Comparison of ENCODE assay signal across 10 mouse cellular contexts in genomic region chrX:73767267-73767666, GRCm38 (mm10). TPM values are rescaled to one million over a fixed set of nuclear protein-coding genes. Genes with fewer than 3 reads are reported as not detected.
A peak's percentile ranks its signal among the peaks of the same experiment; 100 is the strongest.
DNase-seq lines count a peak whose midpoint lies in the region; ATAC-seq and TF ChIP-seq lines count a peak whose summit lies in the region.
"Had no signal": no experiment of that assay in that cellular context is flagged by ENCODE, and none has a peak within 500 bp of the region (broad histone marks: within the 10 kb centered on the region; RNA-seq: fewer than 3 reads in every experiment).

No protein-coding gene starts in this region.

- no peak overlapping the region for H3K9ac ChIP-seq in intestine, postnatal 0 days (ENCODE audit: low read depth, low read length)
- no peak overlapping the region for H3K9ac ChIP-seq in intestine, embryonic 16.5 days (ENCODE audit: low read depth, low read length)
- no peak overlapping the region for H3K9ac ChIP-seq in lung, postnatal 0 days (replicated peaks; ENCODE audit: low read depth)
- H3K9ac ChIP-seq: hindbrain, embryonic 15.5 days had no signal

- no peaks in the 10 kb centered on the region for H3K36me3 ChIP-seq in intestine, postnatal 0 days (ENCODE audit: control insufficient read depth, insufficient read depth)
- H3K36me3 ChIP-seq in intestine, embryonic 16.5 days (ENCODE audit: control insufficient read depth, insufficient read depth, low read length), result no peaks in the 10 kb centered on the region
- H3K36me3 ChIP-seq in G1E (replicated peaks), result no peaks in the 10 kb centered on the region
- no peaks in the 10 kb centered on the region for H3K36me3 ChIP-seq in lung, postnatal 0 days (ENCODE audit: insufficient read depth, low read length)
- H3K36me3 ChIP-seq: hindbrain, embryonic 15.5 days had no signal

- no peak for ATAC-seq in intestine, postnatal 0 days
- ATAC-seq in intestine, embryonic 16.5 days, result no peak
- no peak for ATAC-seq in G1E (ENCODE audit: extremely low read depth, insufficient number of reproducible peaks, low FRiP score, poor library complexity, severe bottlenecking)
- no peak for ATAC-seq in lung, postnatal 0 days

- peak; percentile 44 to 46 for DNase-seq in B cell, adult 2 months
- no peak for DNase-seq in G1E (ENCODE audit: low spot score)
- no peak for DNase-seq in lung, postnatal 0 days (ENCODE audit: low spot score)
- no peak for DNase-seq in urinary bladder, adult 18-20 months (ENCODE audit: low spot score in 2 of 2)
- DNase-seq in natural killer cell, adult 2 months (ENCODE audit: low spot score in 2 of 2), result no peak

- H3K27ac ChIP-seq in intestine, postnatal 0 days (ENCODE audit: low read depth, low read length), result no peak overlapping the region
- H3K27ac ChIP-seq in intestine, embryonic 16.5 days (ENCODE audit: low read length), result no peak overlapping the region
- H3K27ac ChIP-seq in lung, postnatal 0 days (ENCODE audit: low read length), result no peak overlapping the region
- H3K27ac ChIP-seq: hindbrain, embryonic 15.5 days; macrophage had no signal

- peak; percentile 73 for TF ChIP-seq CTCF in intestine, postnatal 0 days (IDR thresholded peaks at IDR 0.05; ENCODE audit: low read depth)
- peak; percentile 41; the same call in 1 of the 2 replicates for TF ChIP-seq CTCF in G1E (IDR thresholded peaks at IDR 0.05; ENCODE audit: low read depth, low read length)
- peak; percentile 68 for TF ChIP-seq CTCF in lung, postnatal 0 days (IDR thresholded peaks at IDR 0.05)

- no peak overlapping the region for H3K4me3 ChIP-seq in intestine, postnatal 0 days (ENCODE audit: low read depth, low read length)
- no peak overlapping the region for H3K4me3 ChIP-seq in intestine, embryonic 16.5 days (ENCODE audit: low read length)
- H3K4me3 ChIP-seq in G1E (ENCODE audit: low read depth, low read length), result no peak overlapping the region
- no peak overlapping the region for H3K4me3 ChIP-seq in lung, postnatal 0 days (ENCODE audit: low read depth, low read length)
- H3K4me3 ChIP-seq: erythroblast, embryonic 14.5 days; hindbrain, embryonic 15.5 days had no signal

- no peaks in the 10 kb centered on the region for H3K4me1 ChIP-seq in intestine, postnatal 0 days (replicated peaks; ENCODE audit: control insufficient read depth, insufficient read depth, low read length)
- H3K4me1 ChIP-seq in intestine, embryonic 16.5 days (ENCODE audit: control insufficient read depth, insufficient read depth, low read length), result no peaks in the 10 kb centered on the region
- H3K4me1 ChIP-seq in G1E (ENCODE audit: insufficient read depth, low read depth, low read length), result no peaks in the 10 kb centered on the region
- H3K4me1 ChIP-seq in lung, postnatal 0 days (ENCODE audit: insufficient read depth, low read depth, low read length), result no peaks in the 10 kb centered on the region
- H3K4me1 ChIP-seq: hindbrain, embryonic 15.5 days had no signal

- H3K4me2 ChIP-seq in intestine, postnatal 0 days (replicated peaks; ENCODE audit: low read depth), result no peak overlapping the region
- H3K4me2 ChIP-seq in intestine, embryonic 16.5 days (ENCODE audit: low read depth, low read length), result no peak overlapping the region
- H3K4me2 ChIP-seq in lung, postnatal 0 days (replicated peaks; ENCODE audit: low read depth, low read length), result no peak overlapping the region
- H3K4me2 ChIP-seq: hindbrain, embryonic 15.5 days had no signal

- WGBS in intestine, postnatal 0 days, result 53% methylated on average over 9 of the region's 9 CpGs
- 56% methylated on average over 9 of the region's 9 CpGs for WGBS in intestine, embryonic 16.5 days
- WGBS in lung, postnatal 0 days, result 71% methylated on average over 4 of the region's 9 CpGs

- no peak for TF ChIP-seq EP300 in lung, postnatal 0 days (IDR thresholded peaks at IDR 0.05)

- H3K27me3 ChIP-seq in intestine, postnatal 0 days (replicated peaks; ENCODE audit: control insufficient read depth, insufficient read depth, low read length), result no peaks in the 10 kb centered on the region
- H3K27me3 ChIP-seq in intestine, embryonic 16.5 days (replicated peaks; ENCODE audit: control insufficient read depth, insufficient read depth, low read length), result no peaks in the 10 kb centered on the region
- peaks cover 35% of the 10 kb centered on the region for H3K27me3 ChIP-seq in G1E (ENCODE audit: insufficient read depth, low read length)
- H3K27me3 ChIP-seq in lung, postnatal 0 days (replicated peaks; ENCODE audit: insufficient read depth, low read length), result no peaks in the 10 kb centered on the region
- H3K27me3 ChIP-seq: hindbrain, embryonic 15.5 days had no signal

- H3K9me3 ChIP-seq in intestine, postnatal 0 days (ENCODE audit: control insufficient read depth), result no peaks in the 10 kb centered on the region
- H3K9me3 ChIP-seq in intestine, embryonic 16.5 days (ENCODE audit: control insufficient read depth, low read length), result no peaks in the 10 kb centered on the region
- no peaks in the 10 kb centered on the region for H3K9me3 ChIP-seq in G1E (replicated peaks)
- no peaks in the 10 kb centered on the region for H3K9me3 ChIP-seq in lung, postnatal 0 days (ENCODE audit: low read length)
- H3K9me3 ChIP-seq: hindbrain, embryonic 15.5 days had no signal

RNA-seq across cellular contexts. Expression of gene Srpk3, which starts 6.9 kb away (rescaled TPM):
- 0.90 and 1.3 TPM in 2 replicates for polyA plus RNA-seq in intestine, postnatal 0 days (2015; fragmentation: Nextera tagmentation; extraction: Ambion mirVana)
- 0.99 and 1.9 TPM in 2 replicates for polyA plus RNA-seq in intestine, embryonic 16.5 days (2015; fragmentation: Nextera tagmentation; extraction: Ambion mirVana)
- total RNA-seq in G1E (2014; fragmentation: Nextera tagmentation), result not detected in 2 replicates
- total RNA-seq in G1E (2017), result 0.44 TPM in 1 of 2 replicates, not detected in the other
- polyA plus RNA-seq in G1E (2012), result not detected in 2 replicates
- 2.2 and 2.3 TPM in 2 replicates for polyA plus RNA-seq in lung, postnatal 0 days (2015; fragmentation: Nextera tagmentation; extraction: Ambion mirVana)
- polyA plus RNA-seq: erythroblast, embryonic 14.5 days had no signal

RNA-seq across cellular contexts. Expression of gene Plxnb3, which starts 10.4 kb away (rescaled TPM):
- polyA plus RNA-seq in intestine, postnatal 0 days (2015; fragmentation: Nextera tagmentation; extraction: Ambion mirVana), result 0.22 and 0.27 TPM in 2 replicates
- 0.33 and 0.46 TPM in 2 replicates for polyA plus RNA-seq in intestine, embryonic 16.5 days (2015; fragmentation: Nextera tagmentation; extraction: Ambion mirVana)
- total RNA-seq in G1E (2014; fragmentation: Nextera tagmentation) (not detected in 2 replicates), G1E (2017) (0.93 and 0.98 TPM in 2 replicates)
- polyA plus RNA-seq in G1E (2012), result 0.02 TPM in 1 of 2 replicates, not detected in the other
- polyA plus RNA-seq in lung, postnatal 0 days (2015; fragmentation: Nextera tagmentation; extraction: Ambion mirVana), result 0.54 and 0.67 TPM in 2 replicates
- polyA plus RNA-seq: erythroblast, embryonic 14.5 days had no signal

RNA-seq across cellular contexts. Expression of gene Idh3g, which starts 19.4 kb away (rescaled TPM):
- 142 and 145 TPM in 2 replicates for polyA plus RNA-seq in intestine, postnatal 0 days (2015; fragmentation: Nextera tagmentation; extraction: Ambion mirVana)
- 267 and 269 TPM in 2 replicates for polyA plus RNA-seq in intestine, embryonic 16.5 days (2015; fragmentation: Nextera tagmentation; extraction: Ambion mirVana)
- total RNA-seq in G1E (2014; fragmentation: Nextera tagmentation) (378 and 393 TPM in 2 replicates), G1E (2017) (179 and 187 TPM in 2 replicates)
- polyA plus RNA-seq in G1E (2012), result 27.0 and 37.5 TPM in 2 replicates
- polyA plus RNA-seq in lung, postnatal 0 days (2015; fragmentation: Nextera tagmentation; extraction: Ambion mirVana), result 146 and 154 TPM in 2 replicates

RNA-seq across cellular contexts. Expression of gene Ssr4, which starts 19.6 kb away (rescaled TPM):
- polyA plus RNA-seq in intestine, postnatal 0 days (2015; fragmentation: Nextera tagmentation; extraction: Ambion mirVana), result 299 and 323 TPM in 2 replicates
- 269 TPM in 2 replicates for polyA plus RNA-seq in intestine, embryonic 16.5 days (2015; fragmentation: Nextera tagmentation; extraction: Ambion mirVana)
- total RNA-seq in G1E (2014; fragmentation: Nextera tagmentation) (92.3 and 120 TPM in 2 replicates), G1E (2017) (138 and 184 TPM in 2 replicates)
- 9.0 and 12.4 TPM in 2 replicates for polyA plus RNA-seq in G1E (2012)
- polyA plus RNA-seq in lung, postnatal 0 days (2015; fragmentation: Nextera tagmentation; extraction: Ambion mirVana), result 237 and 286 TPM in 2 replicates

RNA-seq across cellular contexts. Expression of gene Abcd1, which starts 50.9 kb away (rescaled TPM):
- 46.5 and 51.3 TPM in 2 replicates for polyA plus RNA-seq in intestine, postnatal 0 days (2015; fragmentation: Nextera tagmentation; extraction: Ambion mirVana)
- 25.6 and 31.0 TPM in 2 replicates for polyA plus RNA-seq in intestine, embryonic 16.5 days (2015; fragmentation: Nextera tagmentation; extraction: Ambion mirVana)
- total RNA-seq in G1E (2014; fragmentation: Nextera tagmentation) (15.8 and 17.1 TPM in 2 replicates), G1E (2017) (6.3 and 7.0 TPM in 2 replicates)
- 17.6 and 19.4 TPM in 2 replicates for polyA plus RNA-seq in G1E (2012)
- 34.7 and 35.7 TPM in 2 replicates for polyA plus RNA-seq in lung, postnatal 0 days (2015; fragmentation: Nextera tagmentation; extraction: Ambion mirVana)

Comparison
In these comparisons a context has a peak if more than half of its experiments do, and no peak if none do; other contexts are left out.
1. DNase-seq: peak in B cell, adult 2 months (2 of 2); none in G1E (single experiment), lung, postnatal 0 days (single experiment), urinary bladder, adult 18-20 months (0 of 2) and natural killer cell, adult 2 months (0 of 2).
2. Peak in every context shown above with its lines, with median percentiles within 50 percentile points of each other: CTCF ChIP-seq.